Mouse (Mus musculus) limb, embryonic 13.5 days (tissue): ENCODE measurements at regions not wholly inside any gene's neighbourhood (a gene's known extent, or its start where the extent isn't known, plus 50 kb on each side); places are given as distances from the start of the nearest gene placed in this dataset.
A peak's percentile ranks its signal among the peaks of the same experiment; 100 is the strongest.

Experiments
- ATAC-seq: fragments of 200-750 bp; cut with Nextera tagmentation; 2 replicates; pipeline ENCODE4 v1.8.0; 2017; ENCODE audit warnings: low read depth, moderate number of reproducible peaks, moderate TSS enrichment; ENCODE audit not compliant: low FRiP score
- H3K27ac ChIP-seq: fragments of 300-500 bp; sonication (generic); 2 replicates; pipeline ENCODE4 v1.5.1; 2015; ENCODE audit warnings: inconsistent platforms, mild to moderate bottlenecking, moderate library complexity
- H3K27me3 ChIP-seq: fragments of 300-500 bp; sonication (generic); 2 replicates; pipeline ENCODE4 v1.6.1; 2015; ENCODE audit warnings: mild to moderate bottlenecking, inconsistent platforms
- H3K36me3 ChIP-seq: fragments of 300-500 bp; sonication (generic); 2 replicates; pipeline ENCODE4 v1.6.1; 2015; ENCODE audit warnings: inconsistent platforms, mild to moderate bottlenecking, moderate library complexity
- H3K4me1 ChIP-seq: fragments of 300-500 bp; sonication (generic); 2 replicates; pipeline ENCODE4 v1.6.1; 2015; ENCODE audit warnings: inconsistent platforms
- H3K4me2 ChIP-seq: fragments of 300-500 bp; sonication (generic); replicated peaks from 2 replicates; pipeline ENCODE4 v1.6.1; 2015; ENCODE audit warnings: inconsistent platforms, mild to moderate bottlenecking, moderate library complexity
- H3K4me3 ChIP-seq: fragments of 300-500 bp; sonication (generic); 2 replicates; pipeline ENCODE4 v1.5.1; 2015; ENCODE audit warnings: moderate library complexity, mild to moderate bottlenecking, inconsistent platforms
- H3K9ac ChIP-seq: fragments of 300-500 bp; sonication (generic); 2 replicates; pipeline ENCODE4 v1.6.1; 2015; ENCODE audit warnings: mild to moderate bottlenecking, inconsistent platforms
- H3K9me3 ChIP-seq: fragments of 300-500 bp; sonication (generic); 2 replicates; pipeline ENCODE4 v1.6.1; 2016; ENCODE audit warnings: inconsistent platforms
- WGBS: fragments of 180-500 bp; shearing (Covaris S2); methylation state at CpG from one replicate; pipeline ENCODE4 v1.1.7; 2015; 5-methylcytosine and 5-hydroxymethylcytosine counted together

DNA sequence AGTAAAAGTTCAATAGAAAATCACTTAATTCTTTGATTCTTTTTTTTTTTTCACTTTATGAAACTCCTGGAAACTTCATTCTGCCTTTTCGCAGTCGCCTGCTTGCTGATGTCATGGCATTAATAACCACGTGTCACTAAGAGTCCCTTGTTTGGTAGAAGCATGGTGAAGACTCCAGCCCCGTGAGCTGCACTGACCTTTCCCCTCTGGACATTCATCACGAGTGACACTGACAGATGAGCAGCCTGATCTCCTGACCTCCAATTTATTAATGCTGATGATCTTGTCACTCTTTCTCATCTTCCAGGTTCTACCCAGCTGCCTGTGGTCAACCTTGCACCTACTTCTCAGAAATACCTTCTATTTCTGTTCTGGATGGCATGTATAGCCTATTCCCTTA is 867.1 kb upstream of the Slit2 start:
- no peak for ATAC-seq
- H3K27ac ChIP-seq: no peak overlapping the region
- no peak overlapping the region for H3K4me3 ChIP-seq
- H3K9me3 ChIP-seq: no peaks in the 10 kb centered on the region
- H3K36me3 ChIP-seq: no peaks in the 10 kb centered on the region
- H3K4me1 ChIP-seq: no peaks in the 10 kb centered on the region
- H3K27me3 ChIP-seq: no peaks in the 10 kb centered on the region
- WGBS: 58% methylated on average over 5 of the region's 5 CpGs
- no peak overlapping the region for H3K9ac ChIP-seq
- H3K4me2 ChIP-seq: no peak overlapping the region

DNA sequence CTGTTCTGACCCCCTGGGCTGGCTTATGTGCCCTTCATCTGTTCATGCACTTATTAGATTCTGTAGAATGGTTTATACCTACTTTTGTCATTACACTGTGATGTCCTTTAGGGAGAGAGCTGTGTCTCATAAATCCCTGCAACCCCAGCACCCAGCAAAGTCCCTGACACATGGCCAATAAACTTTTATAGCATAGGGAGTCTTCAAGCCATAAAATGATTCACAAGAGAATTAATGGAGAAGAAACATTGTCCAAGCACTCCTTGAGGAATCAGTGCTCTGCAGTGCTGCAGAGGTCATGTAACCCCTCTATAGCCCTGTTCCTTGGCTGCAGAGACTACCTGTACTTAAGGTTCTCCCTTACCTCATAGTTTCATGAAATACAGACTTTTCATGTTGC is 887.2 kb upstream of the Slit2 start:
- Histone ChIP-seq H3K4me2 (no peak overlapping the region), H3K9ac (no peak overlapping the region), H3K4me3 (no peak overlapping the region), H3K9me3 (no peaks in the 10 kb centered on the region), H3K27me3 (no peaks in the 10 kb centered on the region), H3K27ac (no peak overlapping the region), H3K4me1 (no peaks in the 10 kb centered on the region), H3K36me3 (no peaks in the 10 kb centered on the region)
- ATAC-seq: no peak

DNA sequence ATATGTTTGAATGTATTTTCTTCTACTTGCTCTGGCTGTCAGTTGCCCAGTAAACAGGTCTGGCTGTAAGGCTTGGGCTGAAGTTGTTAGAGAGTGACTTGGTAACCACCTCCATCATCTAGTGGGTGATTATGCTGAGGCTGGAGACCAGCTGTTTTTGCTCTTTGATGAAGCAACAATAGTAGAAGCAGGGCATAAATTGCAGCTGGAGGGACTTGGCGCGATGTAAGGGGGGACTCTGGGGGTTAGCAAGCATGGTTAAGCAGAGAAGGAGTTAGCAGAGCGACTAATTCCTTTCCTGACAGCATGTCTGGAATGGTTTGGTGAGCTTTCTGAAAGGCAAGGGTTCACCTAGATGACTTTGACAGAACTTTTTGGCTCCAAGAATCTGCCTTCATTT is 930.0 kb upstream of the Slit2 start:
- no peaks in the 10 kb centered on the region for H3K9me3 ChIP-seq
- H3K4me3 ChIP-seq: no peak overlapping the region
- H3K36me3 ChIP-seq: no peaks in the 10 kb centered on the region
- H3K27ac ChIP-seq: no peak overlapping the region
- H3K27me3 ChIP-seq: no peaks in the 10 kb centered on the region
- WGBS: 20% methylated on average over 3 of the region's 3 CpGs
- ATAC-seq: peak; percentile 32; the same call in 1 of the 2 replicates
- H3K9ac ChIP-seq: no peak overlapping the region
- no peak overlapping the region for H3K4me2 ChIP-seq
- peaks cover 6% of the 10 kb centered on the region for H3K4me1 ChIP-seq

DNA sequence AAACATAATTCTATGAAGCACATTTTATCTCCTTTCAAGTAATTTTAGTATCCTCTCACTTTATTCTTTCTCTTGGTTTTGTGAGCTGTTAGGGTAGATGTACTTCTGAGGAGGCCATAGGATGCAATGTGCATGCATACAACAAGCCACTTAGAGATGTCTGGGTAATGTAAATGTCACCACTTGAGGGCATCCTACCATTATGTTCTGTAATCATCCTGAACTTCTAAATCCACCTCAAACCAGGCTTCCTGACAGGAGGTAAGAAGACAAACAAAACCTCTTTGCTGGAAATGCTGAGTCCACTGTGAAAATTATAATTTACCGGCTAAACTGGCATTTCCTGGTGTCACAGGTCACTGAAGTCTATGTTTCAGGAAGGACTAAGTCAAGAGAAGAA is 946.2 kb upstream of the Slit2 start:
- 46% methylated on average over 1 of the region's 1 CpGs for WGBS
- Histone ChIP-seq H3K36me3 (no peaks in the 10 kb centered on the region), H3K4me2 (no peak overlapping the region), H3K4me3 (no peak overlapping the region), H3K4me1 (no peaks in the 10 kb centered on the region), H3K9me3 (no peaks in the 10 kb centered on the region), H3K27me3 (no peaks in the 10 kb centered on the region), H3K9ac (no peak overlapping the region), H3K27ac (no peak overlapping the region)
- no peak for ATAC-seq

DNA sequence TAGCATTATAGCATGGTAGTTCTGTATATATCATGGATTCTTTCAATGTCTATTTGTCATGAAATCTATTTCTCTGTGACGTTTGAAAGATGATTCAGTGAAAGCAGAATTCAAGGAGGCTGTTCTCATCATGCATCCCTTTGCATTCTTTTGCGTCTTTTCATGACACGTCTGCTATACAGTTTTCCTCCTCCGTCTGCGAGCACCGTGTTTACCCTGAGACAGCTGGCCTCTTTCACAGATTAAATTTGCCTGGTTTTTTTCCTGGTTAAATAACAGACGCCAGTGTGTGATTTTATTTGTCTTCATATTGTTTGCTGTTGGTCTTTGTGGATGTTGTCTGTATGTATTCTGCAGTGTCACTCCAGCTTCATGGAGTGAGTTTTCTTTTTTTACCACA is 948.9 kb upstream of the Slit2 start:
- Histone ChIP-seq H3K9me3 (no peaks in the 10 kb centered on the region), H3K27ac (no peak overlapping the region), H3K9ac (no peak overlapping the region), H3K4me1 (no peaks in the 10 kb centered on the region), H3K27me3 (no peaks in the 10 kb centered on the region), H3K4me3 (no peak overlapping the region), H3K4me2 (no peak overlapping the region), H3K36me3 (no peaks in the 10 kb centered on the region)
- WGBS: 59% methylated on average over 7 of the region's 7 CpGs
- no peak for ATAC-seq

DNA sequence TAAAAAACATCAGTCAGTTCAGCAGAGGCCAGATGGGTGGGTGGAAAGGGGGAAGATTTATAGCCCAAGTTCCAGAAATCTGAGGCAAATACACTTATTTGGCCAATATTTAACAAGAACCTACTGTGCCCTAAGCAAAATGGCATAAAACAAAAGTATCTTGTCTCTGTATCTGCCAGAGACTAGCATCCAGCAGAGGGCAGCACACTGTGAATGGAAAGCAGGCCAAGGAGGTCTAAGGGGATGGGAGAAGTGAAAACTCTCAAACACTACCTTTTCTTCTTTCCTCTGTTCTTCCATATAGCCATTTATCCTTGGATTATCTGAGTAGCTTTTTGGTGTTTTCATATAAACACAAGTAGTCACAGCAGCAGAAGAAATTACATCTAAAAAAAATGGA is 968.6 kb upstream of the Slit2 start:
- no peaks in the 10 kb centered on the region for H3K27me3 ChIP-seq

DNA sequence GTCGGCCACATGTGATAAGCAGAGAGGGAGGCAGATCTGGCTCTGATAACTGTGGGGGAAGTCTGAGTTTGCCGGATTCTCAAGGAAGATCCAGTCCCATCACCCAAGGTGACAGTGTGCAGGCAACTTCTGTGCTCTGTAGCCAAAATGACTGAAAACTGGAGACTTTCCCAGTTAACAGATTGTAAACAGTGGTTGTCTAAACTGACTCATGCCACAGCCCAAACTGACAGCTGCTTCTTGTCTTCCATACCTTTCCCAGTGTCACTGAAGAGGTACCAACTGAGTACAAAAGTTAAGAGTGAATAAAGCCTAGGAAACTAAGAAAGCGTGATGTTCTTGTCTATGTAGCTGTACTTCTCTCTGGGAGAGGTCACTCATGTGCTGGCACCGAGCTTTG is 990.4 kb upstream of the Slit2 start:
- no peak for ATAC-seq
- WGBS: 67% methylated on average over 4 of the region's 4 CpGs
- Histone ChIP-seq H3K27me3 (no peaks in the 10 kb centered on the region), H3K9ac (no peak overlapping the region), H3K27ac (no peak overlapping the region), H3K36me3 (no peaks in the 10 kb centered on the region), H3K4me1 (no peaks in the 10 kb centered on the region), H3K9me3 (no peaks in the 10 kb centered on the region), H3K4me3 (no peak overlapping the region), H3K4me2 (no peak overlapping the region)

More for the DNA sequence above, 968.6 kb upstream of the Slit2 start:
- no peak overlapping the region for H3K4me2 ChIP-seq
- H3K9ac ChIP-seq: no peak overlapping the region
- no peaks in the 10 kb centered on the region for H3K4me1 ChIP-seq
- H3K36me3 ChIP-seq: no peaks in the 10 kb centered on the region
- no peaks in the 10 kb centered on the region for H3K9me3 ChIP-seq
- no peak for ATAC-seq
- no peak overlapping the region for H3K27ac ChIP-seq
- no peak overlapping the region for H3K4me3 ChIP-seq

DNA sequence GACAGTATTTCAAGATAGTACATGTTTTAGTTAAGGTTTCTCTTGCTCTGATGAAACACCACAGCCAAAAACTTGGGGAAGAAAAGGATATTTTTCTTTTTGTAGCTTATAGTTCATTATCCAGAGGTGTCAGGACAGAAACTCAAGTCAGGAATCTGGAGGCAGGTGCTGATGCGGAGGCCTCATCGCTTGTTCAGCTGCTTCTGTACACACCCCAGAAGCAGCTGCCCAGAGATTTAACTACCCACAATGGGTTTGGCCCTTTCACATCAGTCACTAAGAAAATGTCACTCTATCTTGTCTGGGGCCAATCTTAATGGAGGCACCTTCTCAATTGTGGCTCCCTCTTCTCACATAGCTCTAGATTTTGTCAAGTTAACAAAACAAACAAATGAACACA is 996.4 kb upstream of the Slit2 start:
- no peak for ATAC-seq
- Histone ChIP-seq H3K4me2 (no peak overlapping the region), H3K4me1 (no peaks in the 10 kb centered on the region), H3K27ac (no peak overlapping the region), H3K4me3 (no peak overlapping the region), H3K9me3 (no peaks in the 10 kb centered on the region), H3K9ac (no peak overlapping the region), H3K36me3 (no peaks in the 10 kb centered on the region), H3K27me3 (no peaks in the 10 kb centered on the region)
- 81% methylated on average over 2 of the region's 2 CpGs for WGBS

DNA sequence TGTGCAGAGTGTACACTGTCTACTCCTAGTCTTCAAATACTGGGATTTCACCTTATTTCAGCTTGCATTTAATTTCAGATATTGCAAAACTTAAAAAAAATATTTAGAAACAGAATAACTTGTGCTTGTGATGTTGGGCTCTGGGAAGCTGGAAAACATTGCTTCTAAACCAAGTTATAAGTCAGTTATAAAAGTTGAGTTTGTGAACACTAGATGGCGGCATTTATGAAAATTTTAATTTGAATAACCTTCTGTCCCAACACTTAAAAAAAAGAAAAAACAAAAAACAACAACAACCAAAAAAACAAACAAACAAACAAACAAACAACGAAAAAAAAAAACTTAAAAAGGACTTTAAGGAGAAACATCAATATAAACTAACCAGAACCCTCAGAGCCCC is 1002.6 kb upstream of the Slit2 start:
- no peaks in the 10 kb centered on the region for H3K9me3 ChIP-seq
- no peak overlapping the region for H3K9ac ChIP-seq
- ATAC-seq: no peak
- H3K27me3 ChIP-seq: no peaks in the 10 kb centered on the region
- H3K4me2 ChIP-seq: no peak overlapping the region
- no peak overlapping the region for H3K4me3 ChIP-seq
- H3K27ac ChIP-seq: no peak overlapping the region
- 80% methylated on average over 2 of the region's 2 CpGs for WGBS
- H3K4me1 ChIP-seq: no peaks in the 10 kb centered on the region
- no peaks in the 10 kb centered on the region for H3K36me3 ChIP-seq

DNA sequence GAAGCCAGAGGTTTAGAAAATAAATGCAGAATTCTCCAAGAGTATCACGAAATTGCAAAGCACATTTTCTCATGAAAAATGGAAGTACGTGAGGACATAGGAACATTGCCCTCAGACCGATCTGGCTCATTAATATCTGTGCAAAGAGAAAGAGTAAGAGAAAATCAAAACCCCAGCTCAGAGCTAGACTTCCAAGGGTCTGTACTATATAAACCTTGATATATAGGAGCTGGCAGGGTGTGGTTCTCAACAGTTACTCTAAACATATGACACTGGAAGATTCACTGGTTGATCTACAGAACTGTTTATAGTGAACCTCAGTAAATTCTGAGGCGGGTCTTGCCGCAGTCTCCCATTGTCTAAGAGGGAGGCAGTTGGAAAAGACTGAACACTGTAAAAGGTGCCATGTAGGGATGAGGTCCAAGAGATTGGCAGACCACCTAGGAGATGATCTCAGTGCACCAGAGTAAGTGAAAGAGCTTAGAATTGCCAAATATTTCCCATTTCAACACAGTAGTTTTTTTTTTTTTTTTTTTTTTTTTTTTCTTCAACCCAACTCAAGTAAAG is 1014.0 kb upstream of the Slit2 start:
- H3K9me3 ChIP-seq: peaks cover 3% of the 10 kb centered on the region; the same call in 1 of the 2 replicates
- H3K4me3 ChIP-seq: no peak overlapping the region
- H3K4me2 ChIP-seq: no peak overlapping the region
- no peaks in the 10 kb centered on the region for H3K36me3 ChIP-seq
- H3K4me1 ChIP-seq: no peaks in the 10 kb centered on the region
- WGBS: 97% methylated on average over 5 of the region's 5 CpGs
- H3K9ac ChIP-seq: no peak overlapping the region
- ATAC-seq: no peak
- no peak overlapping the region for H3K27ac ChIP-seq
- H3K27me3 ChIP-seq: no peaks in the 10 kb centered on the region

DNA sequence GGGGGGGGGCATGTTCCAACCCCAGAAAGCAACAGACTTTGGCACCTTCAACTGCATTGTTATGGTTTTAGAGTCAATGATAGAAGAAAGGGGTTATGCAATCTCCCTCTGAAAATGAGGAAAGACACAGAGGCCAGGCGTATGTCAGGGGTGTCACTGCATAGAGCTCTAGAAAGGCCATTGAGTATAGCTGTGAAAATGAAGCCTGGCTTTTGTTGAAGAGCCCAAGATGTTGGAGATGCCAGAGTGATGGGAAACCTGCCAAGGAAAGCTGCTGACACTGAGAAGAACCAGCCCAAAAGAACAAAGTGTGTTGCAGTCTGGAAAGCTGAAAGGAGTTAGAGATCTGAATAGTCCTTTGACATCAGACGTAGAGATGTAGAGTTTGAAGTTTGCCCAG is 1022.2 kb upstream of the Slit2 start:
- H3K9me3 ChIP-seq: no peaks in the 10 kb centered on the region
- H3K27ac ChIP-seq: no peak overlapping the region
- no peaks in the 10 kb centered on the region for H3K27me3 ChIP-seq
- H3K4me1 ChIP-seq: no peaks in the 10 kb centered on the region
- no peak for ATAC-seq
- no peak overlapping the region for H3K4me3 ChIP-seq
- 82% methylated on average over 2 of the region's 2 CpGs for WGBS
- no peaks in the 10 kb centered on the region for H3K36me3 ChIP-seq
- H3K4me2 ChIP-seq: no peak overlapping the region
- H3K9ac ChIP-seq: no peak overlapping the region

DNA sequence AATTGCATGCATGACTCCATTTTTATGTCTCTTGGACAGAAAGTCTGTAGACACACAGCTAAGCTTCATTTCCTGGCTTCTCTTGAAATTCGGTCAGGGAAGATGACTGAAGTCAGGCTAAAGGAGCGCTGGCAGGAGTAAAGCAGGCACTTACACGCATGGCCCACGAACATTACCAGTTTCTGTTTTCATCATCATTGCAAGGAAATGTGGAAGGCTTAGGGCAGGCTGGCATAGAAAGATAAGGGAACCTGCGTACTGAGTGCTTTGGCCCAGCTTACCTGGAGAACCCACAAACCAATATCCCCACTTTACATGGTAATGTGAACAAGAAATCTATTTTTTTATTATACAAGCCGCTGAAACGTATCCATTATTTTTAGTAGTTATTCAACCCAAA is 1056.6 kb upstream of the Slit2 start:
- H3K27ac ChIP-seq: no peak overlapping the region
- no peaks in the 10 kb centered on the region for H3K9me3 ChIP-seq
- H3K36me3 ChIP-seq: no peaks in the 10 kb centered on the region
- no peak overlapping the region for H3K4me2 ChIP-seq
- no peak for ATAC-seq
- 0 out of 2 replicates have a peak, but pooled peaks cover 6% of the 10 kb centered on the region for H3K4me1 ChIP-seq
- 82% methylated on average over 7 of the region's 7 CpGs for WGBS
- H3K27me3 ChIP-seq: no peaks in the 10 kb centered on the region
- H3K4me3 ChIP-seq: no peak overlapping the region
- no peak overlapping the region for H3K9ac ChIP-seq

DNA sequence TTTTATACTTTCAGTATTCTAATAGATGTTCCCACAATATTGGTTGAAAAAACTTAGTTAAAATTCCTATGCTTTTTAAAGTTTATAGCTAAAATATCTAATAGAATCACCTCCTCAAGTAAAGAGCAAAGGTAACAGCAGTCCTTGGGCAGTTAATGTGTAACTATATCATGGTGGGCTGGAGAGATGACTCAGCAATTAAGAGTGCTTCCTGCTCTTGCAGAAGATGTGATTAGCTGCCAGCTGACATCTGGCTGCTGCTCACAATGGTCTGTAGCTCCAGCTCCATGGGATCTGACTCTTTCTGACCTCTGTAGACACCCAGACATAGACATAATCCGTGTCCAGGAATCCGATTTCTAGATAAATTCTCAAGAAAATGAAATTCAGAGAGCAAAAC is 1044.5 kb upstream of the Lcorl start:
- Histone ChIP-seq H3K27me3 (no peaks in the 10 kb centered on the region), H3K27ac (no peak overlapping the region), H3K9ac (no peak overlapping the region), H3K9me3 (no peaks in the 10 kb centered on the region), H3K4me3 (no peak overlapping the region), H3K4me2 (no peak overlapping the region), H3K36me3 (no peaks in the 10 kb centered on the region), H3K4me1 (no peaks in the 10 kb centered on the region)
- WGBS: 89% methylated on average over 2 of the region's 2 CpGs
- no peak for ATAC-seq
